Mouse (Mus musculus) duodenum, adult 2 months (tissue): ENCODE data around the gene Gpld1. TPM values are rescaled to one million over a fixed set of nuclear protein-coding genes. Genes with fewer than 3 reads are reported as not detected.

Source experiments
- polyA plus RNA-seq: library from polyadenylated mRNA; depleted of rRNA; stranded (reverse); fragments of >200 nt; gene quantifications from 2 replicates; pipeline ENCODE4 v1.2.3, GENCODE M21; 2012; ENCODE audit warnings: low replicate concordance; rRNA removed

Gpld1 gene
- polyA plus RNA-seq = 1.8 and 2.4 TPM in 2 replicates

GRCm38 (mm10) chr13:24942512-24943282 is at the start of gene Gpld1:
Gene Gpld1, plus strand, starts transcription at chr13:24943152.

GRCm38 (mm10) chr13:24937108-24937838 is 5.7 kb upstream of the Gpld1 start, which contains the start of gene Aldh5a1:
Gene Aldh5a1, minus strand, starts transcription at chr13:24937661.

GRCm38 (mm10) chr13:25019793-25020539 is 77.0 kb downstream of the Gpld1 start, which contains the start of gene Mrs2:
Gene Mrs2, minus strand, starts transcription at chr13:25020379.

Other genes with a start within 250 kb of the Gpld1 start
- not detected in 2 replicates for gene Armh2, start 201.9 kb upstream of the Gpld1 start, polyA plus RNA-seq
- 1.2 and 1.3 TPM in 2 replicates for gene Gmnn, start 181.2 kb upstream of the Gpld1 start, polyA plus RNA-seq
- gene BC005537, start 141.5 kb upstream of the Gpld1 start, polyA plus RNA-seq = 17.6 and 26.0 TPM in 2 replicates
- gene Acot13, start 111.6 kb upstream of the Gpld1 start, polyA plus RNA-seq = 53.5 and 58.7 TPM in 2 replicates
- gene Tdp2, start 111.5 kb upstream of the Gpld1 start, polyA plus RNA-seq = 11.5 and 26.3 TPM in 2 replicates
- gene D130043K22Rik, start 98.0 kb upstream of the Gpld1 start, polyA plus RNA-seq = 1.7 and 2.6 TPM in 2 replicates
- gene Aldh5a1, start 5.5 kb upstream of the Gpld1 start, polyA plus RNA-seq = 9.1 and 12.2 TPM in 2 replicates
- gene Mrs2, start 77.2 kb downstream of the Gpld1 start, polyA plus RNA-seq = 11.3 and 12.8 TPM in 2 replicates
- gene Dcdc2a, start 112.9 kb downstream of the Gpld1 start, polyA plus RNA-seq = not detected in 2 replicates